Mouse (Mus musculus): ENCODE measurements at regions not wholly inside any gene's neighbourhood (a gene's known extent, or its start where the extent isn't known, plus 50 kb on each side); places are given as distances from the start of the nearest gene placed in this dataset.

DNA sequence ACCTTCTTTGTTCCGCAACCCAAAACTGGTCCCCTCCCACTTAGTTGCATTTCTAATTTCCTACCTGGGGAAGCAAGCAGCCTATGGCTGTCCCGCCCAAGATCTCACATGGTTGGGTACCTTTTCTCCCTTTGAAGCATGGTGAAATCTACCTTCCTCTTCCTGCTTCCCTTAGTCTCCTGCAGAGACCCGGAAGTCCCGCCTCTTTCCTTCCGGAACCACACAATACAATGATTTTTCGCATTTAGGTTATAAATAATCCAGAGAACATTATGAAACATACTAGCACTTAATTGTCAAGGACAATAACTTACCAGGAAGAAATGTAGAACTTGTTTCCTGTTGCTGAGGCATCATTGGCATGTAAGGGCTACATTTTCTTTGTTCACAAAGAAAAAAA is 58.8 kb downstream of the 1700009N14Rik start:
- no peak for DNase-seq (ENCODE audit: low spot score in 2 of 2)

GRCm38 (mm10) chr4:39527492-39527891 is 77.4 kb downstream of the 1700009N14Rik start:
- DNase-seq (ENCODE audit: low spot score in 2 of 2), result no peak

- DNase-seq (ENCODE audit: low spot score in 2 of 2), result no peak
Observed at GRCm38 (mm10) chr4:39528661-39529060, 78.6 kb downstream of the 1700009N14Rik start.

DNA sequence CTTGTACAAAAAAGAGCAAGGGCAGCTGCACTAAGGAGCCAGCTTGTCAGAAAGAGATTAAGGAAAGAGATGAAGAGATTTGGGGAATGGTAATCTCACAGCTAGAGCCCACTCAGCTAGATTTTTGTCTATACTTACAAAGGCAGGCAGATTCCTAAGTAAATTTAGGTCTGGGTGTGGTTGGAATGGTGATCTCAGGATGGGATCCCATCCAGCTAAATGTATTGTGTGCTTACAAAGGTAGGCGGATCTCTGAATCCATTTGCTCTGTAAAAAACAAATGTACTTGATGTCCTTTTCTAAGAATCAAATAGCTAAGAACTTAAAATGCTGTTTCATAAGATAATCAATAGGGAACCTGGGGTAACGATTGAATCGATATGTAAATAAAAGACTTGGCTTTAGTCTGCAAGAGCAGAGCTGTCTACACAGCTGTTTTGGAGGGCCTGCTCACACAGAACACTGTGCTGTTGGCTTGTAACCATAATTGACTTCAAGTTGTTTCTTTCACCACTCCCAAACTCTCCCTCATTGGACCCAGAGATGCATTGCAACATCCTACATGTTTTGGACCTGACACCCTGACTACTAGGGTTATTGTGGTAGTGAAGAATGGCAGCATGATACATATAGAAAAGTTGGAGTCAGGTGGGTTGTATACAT is 106.1 kb downstream of the 1700009N14Rik start:
- no peak for DNase-seq (ENCODE audit: low spot score in 2 of 2)

GRCm38 (mm10) chr4:39597426-39597825 is 147.3 kb downstream of the 1700009N14Rik start:
- DNase-seq (ENCODE audit: low spot score in 2 of 2), result no peak

DNA sequence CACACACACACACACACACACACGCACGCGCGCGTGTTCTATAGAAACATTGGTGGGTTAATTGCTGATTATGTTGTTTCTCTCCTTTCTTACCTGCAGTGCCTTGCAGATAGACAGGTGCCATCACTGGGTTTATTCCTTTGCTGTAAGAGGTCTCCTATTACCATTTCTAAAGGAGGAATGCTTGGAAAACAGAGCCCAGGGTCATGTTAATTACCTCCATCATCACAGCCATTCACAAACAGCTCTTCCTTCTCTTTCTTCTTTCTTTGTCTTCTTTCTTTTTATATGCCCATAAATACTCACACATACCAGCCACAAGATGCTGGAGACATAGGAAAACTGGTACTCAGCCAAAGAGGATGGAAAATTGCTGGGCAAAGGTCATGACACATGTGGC is 155.0 kb downstream of the 1700009N14Rik start:
- DNase-seq (ENCODE audit: low spot score in 2 of 2), result no peak

DNA sequence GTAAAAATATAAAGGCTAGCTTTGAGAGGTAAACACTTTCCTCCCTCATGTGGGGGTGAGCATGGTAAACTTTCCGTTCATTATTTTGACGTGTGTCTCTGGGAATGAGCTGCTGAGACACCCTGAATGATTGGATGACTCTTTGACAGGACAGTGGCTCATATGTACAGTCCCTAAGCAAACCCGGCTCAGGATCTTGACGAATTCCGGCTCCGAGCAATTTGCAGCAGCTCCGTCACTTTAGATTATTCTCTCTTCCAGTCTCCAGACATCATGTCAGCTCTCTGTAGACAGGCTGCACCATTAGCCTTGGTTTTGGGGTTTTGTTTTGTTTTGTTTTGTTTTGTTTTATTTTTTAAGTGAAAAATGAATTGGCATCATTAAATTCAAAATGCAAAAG is 194.0 kb downstream of the 1700009N14Rik start:
- no peak for DNase-seq (ENCODE audit: low spot score in 2 of 2)

- no peak for DNase-seq (ENCODE audit: low spot score in 2 of 2)
Observed at GRCm38 (mm10) chr4:39644849-39645248, 194.8 kb downstream of the 1700009N14Rik start.

DNA sequence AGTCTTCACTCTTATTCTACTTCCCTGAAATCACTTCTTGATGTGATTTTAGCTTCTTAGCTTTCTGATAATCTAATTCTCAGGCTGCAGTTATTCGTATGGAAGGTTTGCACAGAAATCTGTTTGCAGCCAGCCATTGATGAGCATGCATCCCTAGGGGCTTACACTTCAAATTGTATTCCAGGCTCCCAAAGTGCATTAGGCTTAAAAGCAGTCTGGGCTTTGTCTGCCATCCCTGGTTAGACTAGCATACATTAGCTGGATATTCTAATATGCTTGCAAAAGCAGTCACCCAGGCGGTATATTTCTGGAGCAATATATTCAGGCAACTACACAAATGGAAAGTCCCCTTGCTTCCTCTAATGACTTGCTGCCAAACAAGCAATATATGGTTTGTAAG is 210.4 kb downstream of the 1700009N14Rik start:
- no peak for DNase-seq (ENCODE audit: low spot score in 2 of 2)

GRCm38 (mm10) chr4:39672609-39673008 is 222.5 kb downstream of the 1700009N14Rik start:
- DNase-seq (ENCODE audit: low spot score in 2 of 2), result no peak

DNA sequence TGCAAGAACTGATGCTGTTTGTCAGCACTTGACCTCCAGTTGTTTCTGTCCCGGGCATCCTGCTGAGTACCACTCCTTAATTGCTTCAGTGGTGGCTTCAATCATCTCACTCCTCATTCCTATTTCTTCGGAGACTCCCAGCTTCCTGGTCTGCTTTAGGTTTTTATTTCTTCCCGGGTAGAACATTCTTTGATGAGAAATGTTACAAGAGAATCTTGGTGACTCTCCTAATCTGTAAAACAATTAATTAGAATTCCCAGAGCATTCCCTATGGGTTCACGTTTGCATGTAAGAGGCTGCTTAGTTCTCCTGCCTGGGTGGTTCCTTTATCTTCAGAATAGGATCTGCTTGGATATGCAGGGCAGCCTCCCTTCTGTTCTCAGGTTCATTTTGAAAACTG is 245.1 kb downstream of the 1700009N14Rik start:
- no peak for DNase-seq (ENCODE audit: low spot score in 2 of 2)

- DNase-seq (ENCODE audit: low spot score in 2 of 2), result peak in 1 of 2 experiments; percentile 6
Observed at GRCm38 (mm10) chr4:39697565-39697964, 247.5 kb downstream of the 1700009N14Rik start.

- no peak for DNase-seq (ENCODE audit: low spot score in 2 of 2)
Observed at GRCm38 (mm10) chr4:39699347-39699746, 249.3 kb downstream of the 1700009N14Rik start.

DNA sequence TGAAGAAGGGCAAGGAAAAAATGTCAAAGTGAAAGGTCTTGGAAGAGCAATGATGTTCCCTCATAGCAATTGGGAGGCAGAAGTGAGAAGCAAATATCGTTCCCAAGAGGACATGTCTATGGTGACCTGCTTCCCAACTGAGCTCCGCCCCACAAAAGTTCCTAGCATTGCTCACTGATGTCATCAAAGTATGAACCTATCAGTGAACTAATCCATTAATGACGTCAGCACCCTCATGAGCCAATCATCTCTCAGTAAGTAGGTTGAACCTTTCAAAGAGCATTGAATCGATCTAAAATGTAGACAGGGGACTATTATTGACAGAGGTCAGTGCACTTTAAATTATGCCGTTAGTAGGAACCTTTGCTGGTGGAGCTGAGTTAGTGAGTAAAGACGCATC is 267.4 kb downstream of the 1700009N14Rik start:
- no peak for DNase-seq (ENCODE audit: low spot score in 2 of 2)

GRCm38 (mm10) chr4:39718691-39719090 is 268.6 kb downstream of the 1700009N14Rik start:
- no peak for DNase-seq (ENCODE audit: low spot score in 2 of 2)

DNA sequence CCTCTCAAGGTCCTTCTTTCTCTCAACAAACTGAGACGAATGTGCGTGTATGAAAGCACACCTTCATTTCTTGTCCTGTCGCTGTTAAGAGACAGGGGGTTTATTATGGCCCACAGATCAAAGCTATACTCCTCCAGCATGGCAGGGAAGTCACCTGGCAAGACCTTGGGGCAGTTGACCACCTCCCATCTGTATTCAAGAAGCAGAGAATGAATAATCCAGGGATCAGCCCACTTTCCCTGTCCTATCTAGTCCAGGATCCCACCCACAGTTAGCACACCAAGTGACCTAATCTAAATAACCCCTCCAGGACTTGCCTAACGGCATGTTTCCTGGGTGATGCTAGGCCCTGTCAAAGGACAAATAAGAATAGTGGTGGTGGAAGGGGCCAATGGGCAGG is 269.9 kb downstream of the 1700009N14Rik start:
- DNase-seq (ENCODE audit: low spot score in 2 of 2), result no peak

- DNase-seq (ENCODE audit: low spot score in 2 of 2), result no peak
Observed at GRCm38 (mm10) chr4:39721524-39721923, 271.4 kb downstream of the 1700009N14Rik start.

DNA sequence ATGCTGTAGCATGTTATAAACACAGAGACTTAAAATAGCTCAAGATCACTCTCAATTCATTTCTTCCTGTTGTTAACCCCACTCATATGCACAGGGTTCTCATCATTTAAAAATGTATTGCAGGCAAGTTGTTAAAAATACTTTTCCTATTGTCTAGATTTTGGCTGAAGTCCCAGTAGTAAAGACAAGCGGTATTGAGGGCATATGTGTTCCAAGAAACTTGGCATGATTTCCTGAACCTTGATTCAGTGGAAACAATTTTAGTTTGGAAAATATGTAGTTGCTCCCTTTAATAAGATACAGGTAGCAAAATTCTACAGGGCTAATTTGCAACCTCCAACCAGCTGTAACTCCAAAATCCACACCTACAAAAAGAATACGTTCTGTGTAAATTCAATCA is 315.5 kb downstream of the 1700009N14Rik start:
- DNase-seq (ENCODE audit: low spot score in 2 of 2), result no peak

DNA sequence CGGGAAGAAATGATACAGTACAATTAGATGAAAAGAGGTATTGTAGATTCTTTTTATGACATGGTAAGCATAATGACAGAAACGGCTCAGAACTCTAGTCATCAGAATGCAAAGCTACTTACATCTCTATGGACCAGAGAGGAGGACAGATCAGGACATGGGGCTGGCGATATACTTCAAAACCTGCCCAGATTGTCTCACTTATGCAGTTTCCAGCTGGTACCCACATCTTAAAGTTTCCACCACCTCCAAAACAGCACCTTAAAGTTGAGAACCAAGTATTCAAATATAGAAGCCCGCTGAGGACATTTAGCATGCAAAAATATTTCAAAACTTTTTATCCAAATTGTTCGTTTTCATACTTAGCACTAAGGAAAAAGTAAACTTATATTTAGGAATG is 341.0 kb downstream of the 1700009N14Rik start:
- DNase-seq (ENCODE audit: low spot score in 2 of 2), result no peak

GRCm38 (mm10) chr4:39809950-39810349 is 332.9 kb upstream of the Aco1 start:
- no peak for DNase-seq (ENCODE audit: low spot score in 2 of 2)

DNA sequence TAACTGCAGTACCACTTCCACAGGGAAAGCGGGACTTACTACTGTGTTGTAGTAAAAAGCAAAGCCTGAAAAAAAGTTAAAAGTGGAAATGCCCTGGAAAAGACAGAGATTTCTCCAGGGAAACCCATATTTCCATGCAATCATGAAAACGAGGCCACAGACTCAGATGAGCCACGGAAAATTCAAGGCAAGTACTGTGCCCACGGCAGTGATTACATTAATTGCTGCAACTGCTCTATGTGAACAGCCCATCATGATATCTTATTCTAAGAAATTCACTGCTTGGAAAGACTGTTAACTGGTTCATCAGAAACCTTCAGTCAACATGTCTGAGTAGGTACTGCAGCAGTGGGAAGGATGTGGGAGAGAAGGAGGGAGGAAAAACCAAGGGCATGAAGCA is 330.1 kb upstream of the Aco1 start:
- no peak for DNase-seq (ENCODE audit: low spot score in 2 of 2)

GRCm38 (mm10) chr4:39815620-39816019 is 327.3 kb upstream of the Aco1 start:
- no peak for DNase-seq (ENCODE audit: low spot score in 2 of 2)

DNA sequence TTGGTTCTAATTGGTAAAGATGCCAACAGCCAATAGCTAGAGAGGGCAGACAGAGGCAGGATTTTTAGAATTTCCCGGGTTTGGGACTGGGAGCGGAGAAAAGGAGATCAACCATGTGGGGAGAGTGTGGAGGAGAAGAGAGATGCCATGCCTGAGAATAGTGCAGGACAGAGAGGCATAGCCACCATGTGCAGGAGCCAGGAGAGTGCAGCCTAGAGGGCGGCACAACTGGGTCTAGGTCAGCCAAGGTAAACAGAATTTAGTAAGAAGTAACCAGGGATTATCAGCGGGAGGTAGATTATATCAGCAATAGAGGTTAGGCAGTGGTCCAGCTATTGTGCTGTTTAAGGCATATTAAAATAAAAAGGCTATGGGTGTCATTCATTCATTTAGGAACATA is 325.2 kb upstream of the Aco1 start:
- DNase-seq (ENCODE audit: low spot score in 2 of 2), result no peak

DNA sequence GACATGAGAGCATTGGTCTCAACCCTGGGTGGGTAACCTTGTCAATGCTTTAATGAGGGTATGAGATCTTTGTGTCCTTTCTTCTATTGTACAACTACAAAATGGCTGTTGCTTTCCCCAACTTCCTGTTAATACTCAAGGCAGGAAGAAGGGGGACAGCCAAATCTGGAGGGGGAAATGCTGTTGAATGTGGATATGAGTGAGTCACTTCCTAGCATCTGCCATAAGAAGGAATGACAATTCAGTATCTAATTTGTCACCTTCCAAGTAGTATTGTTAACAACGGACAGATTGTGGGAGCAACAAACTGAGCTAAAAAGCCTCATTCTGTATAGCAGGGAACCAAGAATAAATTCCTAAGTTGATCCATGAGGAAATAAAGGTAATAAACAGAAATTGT is 309.2 kb upstream of the Aco1 start:
- DNase-seq (ENCODE audit: low spot score in 2 of 2), result no peak
